Mouse (Mus musculus): ENCODE data around the gene Frs3. TPM values are rescaled to one million over a fixed set of nuclear protein-coding genes. Genes with fewer than 3 reads are reported as not detected.
A peak's percentile ranks its signal among the peaks of the same experiment; 100 is the strongest.

Frs3 gene
- polyA plus RNA-seq, 1 experiment from 2014 or later: 22.7 TPM

DNA sequence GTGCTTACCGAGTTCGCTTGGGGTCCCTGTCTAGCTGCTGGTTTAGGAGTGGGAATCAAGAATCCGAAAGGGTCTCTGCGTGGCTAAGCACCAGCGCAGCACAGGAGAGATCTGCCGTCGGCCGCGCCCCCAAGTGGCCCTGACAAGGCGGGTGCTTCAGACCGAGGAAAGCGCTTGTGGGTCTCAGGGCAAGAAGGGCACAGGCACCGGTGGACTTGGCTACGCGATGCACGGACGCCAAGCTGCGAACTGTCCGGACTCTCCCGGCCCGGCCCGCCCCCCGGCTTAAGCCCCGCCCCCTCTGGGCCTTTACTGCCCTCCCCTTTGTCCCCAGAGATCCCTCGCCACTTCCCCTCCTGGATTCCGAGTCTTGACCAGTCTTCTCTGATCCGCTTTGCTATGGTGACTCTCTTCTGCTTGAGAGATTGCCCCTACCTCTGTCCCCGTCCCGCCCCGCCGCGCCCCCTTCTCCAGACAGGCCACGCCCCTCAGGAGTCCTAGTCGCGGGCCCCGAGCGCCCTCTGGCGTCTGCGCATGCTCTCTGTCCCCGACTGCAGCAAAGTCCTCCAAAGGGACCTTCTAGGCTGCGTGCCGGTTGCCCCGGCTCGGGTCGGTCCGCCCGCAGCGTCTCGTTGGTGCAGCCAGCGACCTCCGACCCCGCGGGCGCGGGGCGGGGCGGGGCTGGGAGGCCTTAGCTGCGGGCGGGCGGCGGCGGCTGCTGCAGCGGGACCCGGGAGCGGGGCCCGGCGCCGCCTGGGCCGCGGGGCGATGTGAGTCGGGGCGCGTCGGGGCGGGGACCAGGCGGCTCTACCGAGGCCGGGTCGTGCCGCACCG, 5.9 kb downstream of the Frs3 start, which contains the start of gene Prickle4:
Gene Prickle4 (minus strand): TSS at position 234 of the 834 bp plus-strand sequence.
- Histone ChIP-seq H3K9ac (peak within 1 kb of the TSS; percentile 80), H3K4me3 (peak within 1 kb of the TSS; percentile 73), H3K36me3 (peaks cover 7% of the 10 kb centered on the region; the same call in 1 of the 2 replicates), H3K4me1 (peaks cover 8% of the 10 kb centered on the region; the same call in 1 of the 2 replicates), H3K9me3 (no peaks in the 10 kb centered on the region), H3K27ac (0 out of 2 replicates have a peak within 1 kb of the TSS, but pooled peaks have one; percentile 3), H3K27me3 (replicated peaks) (no peaks in the 10 kb centered on the region), H3K4me2 (replicated peaks) (peak within 1 kb of the TSS; percentile 87)
- under 1% methylated on average over 79 of the region's 82 CpGs for WGBS
- peak; percentile 96 for ATAC-seq (ENCODE audit: low FRiP score, low read depth)

DNA sequence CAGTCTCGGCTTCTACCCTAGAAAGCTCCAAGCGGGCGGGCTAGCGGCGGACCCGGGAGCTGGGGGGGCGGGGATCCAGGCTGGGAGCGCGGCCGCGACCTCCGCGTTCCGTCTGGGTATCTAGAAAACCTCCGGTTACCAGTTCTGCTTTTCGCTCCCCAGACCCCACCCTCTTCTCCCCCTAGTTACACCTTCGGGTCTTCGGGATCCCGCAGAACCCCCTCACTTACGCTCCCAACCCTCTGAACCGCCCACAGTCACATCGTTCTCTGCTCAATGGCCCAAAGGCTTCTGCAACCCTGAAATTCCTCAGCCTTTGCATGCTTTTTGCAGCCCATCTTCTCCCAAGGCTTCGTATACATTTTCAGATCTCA, 6.5 kb downstream of the Frs3 start:
- Histone ChIP-seq H3K27ac (0 out of 2 replicates have a peak overlapping the region, but pooled peaks have one; percentile 3), H3K4me1 (peaks cover 8% of the 10 kb centered on the region; the same call in 1 of the 2 replicates), H3K4me3 (peak overlapping the region; percentile 73), H3K9me3 (no peaks in the 10 kb centered on the region), H3K27me3 (replicated peaks) (no peaks in the 10 kb centered on the region), H3K9ac (peak overlapping the region; percentile 80), H3K4me2 (replicated peaks) (peak overlapping the region; percentile 87), H3K36me3 (peaks cover 13% of the 10 kb centered on the region; the same call in 1 of the 2 replicates)
- ATAC-seq (ENCODE audit: low FRiP score, low read depth): no peak; the same call in 1 of the 2 replicates
- under 1% methylated on average over 16 of the region's 23 CpGs for WGBS

DNA sequence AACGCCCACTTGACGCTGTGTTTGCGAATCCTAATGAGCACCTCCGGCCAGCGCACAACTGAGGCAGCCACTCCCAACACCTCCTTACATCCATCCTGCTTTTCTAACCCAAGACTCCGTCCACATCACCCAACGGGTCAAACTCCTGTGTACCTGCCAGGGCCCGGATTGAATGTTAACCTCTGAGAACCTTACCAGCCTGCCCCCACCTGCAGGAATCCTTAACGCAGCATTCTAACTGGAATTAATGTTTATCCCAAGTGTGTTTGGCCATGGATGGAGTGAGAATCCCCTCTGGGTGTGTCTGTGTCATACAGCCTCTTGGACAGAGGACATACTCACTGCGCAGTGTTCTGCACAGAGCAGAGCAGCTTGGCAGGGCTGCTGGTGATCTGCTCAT, 9.3 kb downstream of the Frs3 start:
- no peak overlapping the region for H3K9ac ChIP-seq
- H3K36me3 ChIP-seq: peaks cover 39% of the 10 kb centered on the region
- H3K4me1 ChIP-seq: peaks cover 8% of the 10 kb centered on the region; the same call in 1 of the 2 replicates
- 89% methylated on average over 10 of the region's 10 CpGs for WGBS
- H3K9me3 ChIP-seq: no peaks in the 10 kb centered on the region
- H3K27me3 ChIP-seq (replicated peaks): peaks cover 11% of the 10 kb centered on the region
- no peak overlapping the region for H3K4me3 ChIP-seq
- no peak overlapping the region for H3K27ac ChIP-seq
- no peak overlapping the region for H3K4me2 ChIP-seq (replicated peaks)
- ATAC-seq (ENCODE audit: low FRiP score, low read depth): no peak

DNA sequence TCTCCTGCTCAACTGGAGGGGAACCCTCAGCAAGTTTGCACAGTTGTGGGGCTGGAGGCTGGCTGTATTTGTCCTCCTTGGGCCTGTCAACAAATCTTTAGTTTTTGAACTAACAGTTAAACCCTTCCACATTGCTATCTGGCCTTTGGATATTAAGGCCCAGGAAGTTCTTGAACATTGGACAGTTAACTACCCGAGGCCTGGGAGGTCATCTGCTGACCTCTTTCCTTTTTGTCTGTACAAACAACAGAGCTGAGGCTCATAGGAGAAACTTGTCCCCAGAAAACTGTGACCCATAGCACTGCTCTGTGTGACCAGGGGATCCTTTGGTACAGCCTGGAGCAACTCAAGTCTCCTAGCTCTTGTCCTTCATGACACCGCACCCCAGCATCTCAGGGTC, 10.2 kb downstream of the Frs3 start:
- peaks cover 14% of the 10 kb centered on the region for H3K27me3 ChIP-seq (replicated peaks)
- ATAC-seq (ENCODE audit: low FRiP score, low read depth): no peak
- no peak overlapping the region for H3K4me2 ChIP-seq (replicated peaks)
- no peak overlapping the region for H3K27ac ChIP-seq
- peaks cover 4% of the 10 kb centered on the region; the same call in 1 of the 2 replicates for H3K4me1 ChIP-seq
- H3K36me3 ChIP-seq: peaks cover 43% of the 10 kb centered on the region
- 80% methylated on average over 2 of the region's 2 CpGs for WGBS
- H3K4me3 ChIP-seq: no peak overlapping the region
- no peak overlapping the region for H3K9ac ChIP-seq
- H3K9me3 ChIP-seq: no peaks in the 10 kb centered on the region

DNA sequence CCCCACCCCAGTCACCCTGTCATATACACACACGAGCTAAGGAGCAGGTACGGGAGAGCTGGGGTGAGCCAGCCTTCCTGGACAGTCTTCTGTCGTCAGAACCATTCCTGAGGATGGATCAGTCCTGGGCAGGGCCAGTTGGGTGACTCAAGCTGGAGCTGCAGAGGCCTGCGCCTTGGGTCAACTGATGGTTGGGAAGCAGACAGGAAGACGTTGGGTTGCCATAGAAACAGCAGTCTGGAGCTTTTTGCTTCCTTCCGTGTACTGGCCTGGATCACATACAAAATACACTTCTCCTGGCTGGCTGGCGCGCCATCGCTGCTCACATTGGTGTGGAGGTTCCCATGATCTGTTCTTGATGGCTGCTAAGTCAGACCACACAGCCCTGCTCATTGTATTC, 13.0 kb downstream of the Frs3 start:
- no peak overlapping the region for H3K27ac ChIP-seq
- peaks cover 18% of the 10 kb centered on the region for H3K27me3 ChIP-seq (replicated peaks)
- no peak overlapping the region for H3K9ac ChIP-seq
- H3K4me2 ChIP-seq (replicated peaks): no peak overlapping the region
- H3K4me1 ChIP-seq: no peaks in the 10 kb centered on the region
- 81% methylated on average over 9 of the region's 9 CpGs for WGBS
- H3K9me3 ChIP-seq: no peaks in the 10 kb centered on the region
- ATAC-seq (ENCODE audit: low FRiP score, low read depth): no peak
- no peak overlapping the region for H3K4me3 ChIP-seq
- peaks cover 47% of the 10 kb centered on the region for H3K36me3 ChIP-seq

DNA sequence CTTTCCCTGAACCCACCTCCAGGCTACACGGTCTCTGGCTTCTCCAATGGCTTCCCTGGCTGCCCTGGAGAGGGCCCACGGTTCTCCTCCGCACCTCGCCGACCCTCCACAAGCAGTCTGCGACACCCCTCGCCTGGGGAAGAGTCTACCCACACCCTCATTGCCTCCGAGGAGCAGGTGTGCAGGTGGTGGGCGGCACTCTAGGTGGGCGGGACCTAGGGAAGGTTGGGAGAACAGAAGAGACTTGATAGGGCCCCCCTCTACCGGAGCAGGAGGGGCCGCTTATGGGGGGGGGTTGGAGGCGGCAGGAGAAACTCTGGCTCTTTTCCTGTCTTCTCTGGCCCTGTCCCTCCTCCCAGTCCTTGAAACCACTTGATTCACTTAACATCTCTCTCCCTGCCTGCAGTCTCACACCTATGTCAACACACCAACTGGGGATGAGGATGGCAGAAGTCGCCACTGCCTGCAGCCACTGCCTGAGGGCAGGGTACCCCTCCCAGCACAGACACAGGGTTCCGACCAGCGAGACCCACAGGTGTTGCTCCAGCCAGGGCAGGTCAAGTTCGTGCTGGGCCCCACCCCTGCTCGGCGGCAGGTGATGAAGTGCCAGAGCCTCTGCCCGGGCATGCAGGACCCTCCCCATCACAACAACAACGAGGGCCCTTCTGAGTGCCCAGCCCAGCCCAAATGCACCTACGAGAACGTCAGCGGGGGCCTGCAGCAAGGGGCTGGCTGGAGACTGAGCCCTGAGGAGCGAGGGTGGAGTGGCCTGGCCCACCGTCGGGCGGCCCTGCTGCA, 13.9 kb downstream of the Frs3 start:
- Histone ChIP-seq H3K36me3 (peaks cover 47% of the 10 kb centered on the region), H3K9ac (no peak overlapping the region), H3K4me3 (no peak overlapping the region), H3K4me2 (replicated peaks) (no peak overlapping the region), H3K27me3 (replicated peaks) (peaks cover 18% of the 10 kb centered on the region), H3K9me3 (no peaks in the 10 kb centered on the region), H3K27ac (no peak overlapping the region), H3K4me1 (no peaks in the 10 kb centered on the region)
- WGBS: 42% methylated on average over 28 of the region's 28 CpGs
- no peak for ATAC-seq (ENCODE audit: low FRiP score, low read depth)

DNA sequence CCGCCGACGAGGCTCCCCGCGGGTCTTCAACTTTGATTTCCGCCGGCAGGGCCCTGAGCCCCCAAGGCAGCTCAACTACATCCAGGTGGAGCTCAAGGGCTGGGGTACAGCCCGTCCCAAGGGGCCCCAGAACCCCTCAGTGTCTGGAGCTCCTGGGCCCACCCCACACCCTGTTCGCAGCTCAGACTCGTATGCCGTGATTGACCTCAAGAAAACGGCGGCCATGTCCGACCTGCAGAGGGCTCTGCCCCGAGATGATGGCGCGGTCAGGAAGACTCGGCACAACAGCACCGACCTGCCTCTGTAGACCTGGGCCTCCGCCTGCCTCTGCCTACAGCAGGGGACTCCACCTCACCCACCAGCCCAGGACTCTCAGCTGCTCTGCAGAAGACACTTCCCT, 14.7 kb downstream of the Frs3 start:
- Histone ChIP-seq H3K4me3 (no peak overlapping the region), H3K9me3 (no peaks in the 10 kb centered on the region), H3K4me1 (no peaks in the 10 kb centered on the region), H3K36me3 (peaks cover 47% of the 10 kb centered on the region), H3K27me3 (replicated peaks) (peaks cover 18% of the 10 kb centered on the region), H3K9ac (no peak overlapping the region), H3K27ac (no peak overlapping the region), H3K4me2 (replicated peaks) (no peak overlapping the region)
- 26% methylated on average over 20 of the region's 20 CpGs for WGBS
- no peak for ATAC-seq (ENCODE audit: low FRiP score, low read depth)

DNA sequence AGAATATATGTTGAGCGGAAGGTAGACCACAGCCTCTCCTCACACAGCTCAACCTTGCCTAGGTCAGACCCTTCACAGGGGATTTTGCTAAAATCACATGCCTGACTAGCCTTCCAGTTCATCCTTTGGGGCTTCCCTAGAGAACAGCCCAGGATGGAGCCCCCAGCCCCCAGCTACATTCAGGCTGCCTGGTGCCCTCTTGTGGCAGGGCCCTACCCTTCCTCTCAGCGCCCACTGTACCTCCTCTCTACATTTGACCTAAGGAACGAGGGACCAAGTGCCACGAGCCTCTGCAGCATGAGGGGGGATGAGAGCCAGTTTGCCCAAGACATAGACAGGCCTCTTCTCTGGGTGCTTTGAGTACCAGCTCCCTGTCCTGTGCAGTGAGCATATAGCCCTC, 15.9 kb downstream of the Frs3 start:
- Histone ChIP-seq H3K4me1 (no peaks in the 10 kb centered on the region), H3K27ac (no peak overlapping the region), H3K9ac (no peak overlapping the region), H3K4me2 (replicated peaks) (no peak overlapping the region), H3K27me3 (replicated peaks) (peaks cover 18% of the 10 kb centered on the region), H3K9me3 (no peaks in the 10 kb centered on the region), H3K4me3 (no peak overlapping the region), H3K36me3 (peaks cover 40% of the 10 kb centered on the region)
- 82% methylated on average over 4 of the region's 4 CpGs for WGBS
- no peak for ATAC-seq (ENCODE audit: low FRiP score, low read depth)

DNA sequence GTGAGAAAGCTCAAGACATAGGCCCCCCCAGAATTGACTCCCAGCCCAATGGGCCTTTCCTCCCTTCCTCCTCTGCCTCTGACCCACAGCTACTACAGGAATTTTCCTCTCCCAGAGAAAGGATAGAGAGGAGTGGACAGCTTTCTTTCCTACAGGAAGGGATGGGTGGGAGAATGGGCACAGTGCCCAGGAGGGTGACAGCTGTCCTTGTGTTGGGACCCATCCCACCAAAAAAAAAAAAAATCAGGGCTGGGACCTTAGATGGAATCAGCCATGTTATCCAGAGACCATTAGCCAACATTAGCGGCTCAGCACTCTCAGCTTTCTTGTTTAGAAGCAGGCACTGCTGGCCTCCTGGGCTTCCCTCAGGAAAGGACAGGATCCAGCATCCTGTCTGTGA, 17.4 kb downstream of the Frs3 start:
- WGBS: 81% methylated on average over 1 of the region's 1 CpGs

DNA sequence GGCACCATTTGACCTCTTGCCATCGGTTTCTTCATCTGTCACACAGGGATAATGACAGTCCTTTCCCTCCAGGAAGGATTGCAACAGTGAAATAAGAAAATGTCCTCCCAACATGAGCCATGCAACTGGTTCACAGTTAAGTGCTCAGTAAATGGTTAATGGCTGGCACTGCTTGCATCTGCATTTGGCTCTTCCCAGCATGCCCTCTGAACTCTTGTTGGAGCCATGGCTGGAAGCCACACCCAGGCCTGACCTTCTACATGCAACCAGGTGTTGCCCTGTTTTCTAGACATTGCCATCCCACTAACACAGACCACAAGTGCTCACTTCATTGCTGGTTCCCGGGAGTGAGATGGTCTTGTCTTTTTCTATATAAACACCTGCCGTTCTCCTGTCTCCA, 19.1 kb downstream of the Frs3 start:
- no peak overlapping the region for H3K27ac ChIP-seq
- no peak overlapping the region for H3K4me3 ChIP-seq
- H3K36me3 ChIP-seq: peaks cover 10% of the 10 kb centered on the region
- H3K4me1 ChIP-seq: no peaks in the 10 kb centered on the region
- no peak overlapping the region for H3K9ac ChIP-seq
- no peaks in the 10 kb centered on the region for H3K9me3 ChIP-seq
- ATAC-seq (ENCODE audit: low FRiP score, low read depth): no peak
- 86% methylated on average over 3 of the region's 3 CpGs for WGBS
- peaks cover 9% of the 10 kb centered on the region for H3K27me3 ChIP-seq (replicated peaks)
- H3K4me2 ChIP-seq (replicated peaks): no peak overlapping the region

More for the DNA sequence above, 17.4 kb downstream of the Frs3 start:
- Histone ChIP-seq H3K27me3 (replicated peaks) (peaks cover 18% of the 10 kb centered on the region), H3K36me3 (peaks cover 27% of the 10 kb centered on the region), H3K4me1 (no peaks in the 10 kb centered on the region), H3K9ac (no peak overlapping the region), H3K4me3 (no peak overlapping the region), H3K9me3 (no peaks in the 10 kb centered on the region), H3K4me2 (replicated peaks) (no peak overlapping the region), H3K27ac (no peak overlapping the region)
- no peak for ATAC-seq (ENCODE audit: low FRiP score, low read depth)

DNA sequence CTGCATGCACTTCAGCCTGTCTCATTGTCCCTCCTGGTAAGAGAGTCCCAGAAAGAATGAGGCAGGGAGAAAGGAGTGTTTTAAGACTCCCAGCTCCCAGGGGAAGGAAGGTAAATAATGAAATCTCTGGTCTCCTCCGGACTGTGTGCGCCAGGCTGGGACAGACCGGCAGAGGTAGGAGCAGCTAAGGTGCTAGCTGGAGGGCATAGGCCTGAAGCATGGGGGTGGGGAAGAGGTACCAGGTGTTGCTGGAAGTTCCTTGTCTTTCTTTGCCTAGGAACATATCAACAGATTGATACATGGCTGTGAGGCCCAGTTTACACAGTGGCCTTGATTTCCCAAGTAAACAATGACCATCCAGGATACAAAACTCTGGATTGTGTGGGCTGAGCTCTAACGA, 20.1 kb downstream of the Frs3 start:
- WGBS: 78% methylated on average over 4 of the region's 4 CpGs
- Histone ChIP-seq H3K4me1 (no peaks in the 10 kb centered on the region), H3K9me3 (no peaks in the 10 kb centered on the region), H3K27me3 (replicated peaks) (0 out of 2 replicates have a peak, but pooled peaks cover 4% of the 10 kb centered on the region), H3K9ac (no peak overlapping the region), H3K4me2 (replicated peaks) (no peak overlapping the region), H3K27ac (no peak overlapping the region), H3K36me3 (0 out of 2 replicates have a peak, but pooled peaks cover 4% of the 10 kb centered on the region), H3K4me3 (no peak overlapping the region)
- no peak for ATAC-seq (ENCODE audit: low FRiP score, low read depth)

DNA sequence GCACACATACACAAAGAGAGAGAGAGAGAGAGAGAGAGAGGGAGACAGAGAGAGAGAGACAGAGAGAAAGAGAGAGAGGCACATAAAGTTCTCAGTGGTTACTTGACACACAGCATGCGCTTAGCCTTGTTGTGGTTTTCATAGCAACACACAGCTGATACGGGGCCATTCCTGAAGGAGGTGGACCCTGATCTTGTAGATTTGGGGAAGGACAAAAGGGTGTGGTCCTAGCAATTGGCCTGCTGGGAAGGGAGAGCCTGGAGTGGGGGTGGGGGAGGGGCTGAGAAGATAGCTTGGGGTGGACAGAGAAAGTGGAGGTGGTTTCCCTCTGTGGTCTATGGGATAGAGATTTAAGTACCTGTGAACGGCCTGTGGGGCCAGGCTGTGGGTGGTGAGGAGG, 21.2 kb downstream of the Frs3 start:
- ATAC-seq (ENCODE audit: low FRiP score, low read depth): no peak
- no peak overlapping the region for H3K9ac ChIP-seq
- H3K4me2 ChIP-seq (replicated peaks): no peak overlapping the region
- H3K4me3 ChIP-seq: no peak overlapping the region
- H3K27me3 ChIP-seq (replicated peaks): no peaks in the 10 kb centered on the region
- no peak overlapping the region for H3K27ac ChIP-seq
- H3K36me3 ChIP-seq: no peaks in the 10 kb centered on the region
- WGBS: 76% methylated on average over 3 of the region's 3 CpGs
- no peaks in the 10 kb centered on the region for H3K9me3 ChIP-seq
- H3K4me1 ChIP-seq: no peaks in the 10 kb centered on the region

Measured in neural tube, embryonic 12.5 days (tissue).